Mouse (Mus musculus) cerebellum, adult 8-10 months (tissue): ENCODE measurements around the gene Chchd1.
A peak's percentile ranks its signal among the peaks of the same experiment; 100 is the strongest.
"Not testable (repeated sequence)": the region's sequence is repeated elsewhere in the genome, so short reads cannot be mapped to it uniquely, and the experiment has no call there.

Source experiments
- DNase-seq: peaks from one replicate; pipeline ENCODE4 v3.0.0; 2022

The Chchd1 gene

GRCm38 (mm10) chr14:20691772-20692171, 11.0 kb upstream of the Chchd1 start:
- no peak for DNase-seq

- DNase-seq = no peak
Observed at GRCm38 (mm10) chr14:20693589-20694101, 9.2 kb upstream of the Chchd1 start.

- DNase-seq = no peak
Observed at GRCm38 (mm10) chr14:20694185-20694883, 8.5 kb upstream of the Chchd1 start.

GRCm38 (mm10) chr14:20694884-20695760, 7.7 kb upstream of the Chchd1 start, which contains the start of gene Fut11:
Gene Fut11 (plus strand): TSS chr14:20694968.
- peak; percentile 89 for DNase-seq

GRCm38 (mm10) chr14:20695761-20696520, 6.9 kb upstream of the Chchd1 start:
- peak; percentile 27 for DNase-seq

GRCm38 (mm10) chr14:20696986-20697385, 5.8 kb upstream of the Chchd1 start:
- peak; percentile 28 for DNase-seq

GRCm38 (mm10) chr14:20698515-20698914, 4.3 kb upstream of the Chchd1 start:
- DNase-seq = no peak

GRCm38 (mm10) chr14:20700362-20700761, 2.4 kb upstream of the Chchd1 start:
- no peak for DNase-seq

GRCm38 (mm10) chr14:20701554-20701953, 1.3 kb upstream of the Chchd1 start:
- no peak for DNase-seq

- DNase-seq = no peak
Observed at GRCm38 (mm10) chr14:20702096-20702740, 588 bp upstream of the Chchd1 start.

GRCm38 (mm10) chr14:20703461-20703860, 655 bp downstream of the Chchd1 start:
- not testable (repeated sequence) for DNase-seq

- DNase-seq = peak; percentile 90
Observed at GRCm38 (mm10) chr14:20707201-20708190, 4.7 kb downstream of the Chchd1 start, which contains the start of gene Zswim8. Gene Zswim8 (plus strand): TSS chr14:20707552.

GRCm38 (mm10) chr14:20708239-20708638, 5.4 kb downstream of the Chchd1 start:
- DNase-seq = no peak

- no peak for DNase-seq
Observed at GRCm38 (mm10) chr14:20713832-20714231, 11.0 kb downstream of the Chchd1 start.

- no peak for DNase-seq
Observed at GRCm38 (mm10) chr14:20718443-20718842, 15.6 kb downstream of the Chchd1 start.

GRCm38 (mm10) chr14:20719767-20720166, 17.0 kb downstream of the Chchd1 start:
- DNase-seq = no peak

- no peak for DNase-seq
Observed at GRCm38 (mm10) chr14:20721371-20721770, 18.6 kb downstream of the Chchd1 start.

- no peak for DNase-seq
Observed at GRCm38 (mm10) chr14:20723006-20723405, 20.2 kb downstream of the Chchd1 start.

- DNase-seq = peak; percentile 71
Observed at GRCm38 (mm10) chr14:20724043-20724442, 21.2 kb downstream of the Chchd1 start.

- DNase-seq = no peak
Observed at GRCm38 (mm10) chr14:20725660-20726339, 23.0 kb downstream of the Chchd1 start.
